Comparison of ENCODE assay signal across 31 mouse cellular contexts in genomic region chr5:73743953-73744352, GRCm38 (mm10).
"Had no signal": no experiment of that assay in that cellular context is flagged by ENCODE, and none has a peak within 500 bp of the region (broad histone marks: within the 10 kb centered on the region; RNA-seq: fewer than 3 reads in every experiment).

No protein-coding gene starts in this region.

- H3K4me3 ChIP-seq: left cerebral cortex, adult 2 months; limb, embryonic 10.5 days; limb, embryonic 12.5 days; limb, embryonic 13.5 days; limb, embryonic 15.5 days; liver, embryonic 12.5 days; liver, embryonic 13.5 days; liver, embryonic 15.5 days; lung, embryonic 15.5 days; midbrain, embryonic 10.5 days; midbrain, embryonic 12.5 days; midbrain, embryonic 13.5 days; midbrain, embryonic 15.5 days; myocyte had no signal

- ATAC-seq: liver, embryonic 12.5 days; liver, postnatal 0 days; lung, postnatal 0 days; midbrain, embryonic 13.5 days; midbrain, embryonic 15.5 days; midbrain, embryonic 16.5 days had no signal

- H3K9ac ChIP-seq: limb, embryonic 12.5 days; limb, embryonic 13.5 days; limb, embryonic 15.5 days; liver, embryonic 12.5 days; liver, embryonic 13.5 days; liver, embryonic 14.5 days; liver, embryonic 15.5 days; liver, postnatal 0 days; lung, embryonic 14.5 days; lung, embryonic 15.5 days; midbrain, embryonic 12.5 days; midbrain, embryonic 13.5 days; midbrain, embryonic 15.5 days had no signal

- H3K36me3 ChIP-seq: limb, embryonic 10.5 days; limb, embryonic 12.5 days; limb, embryonic 13.5 days; limb, embryonic 15.5 days; liver, embryonic 12.5 days; liver, embryonic 13.5 days; liver, embryonic 15.5 days; lung, embryonic 15.5 days; midbrain, embryonic 10.5 days; midbrain, embryonic 12.5 days; midbrain, embryonic 13.5 days; midbrain, embryonic 15.5 days had no signal

- H3K9me3 ChIP-seq: limb, embryonic 10.5 days; limb, embryonic 12.5 days; limb, embryonic 13.5 days; limb, embryonic 15.5 days; liver, embryonic 12.5 days; liver, embryonic 13.5 days; liver, embryonic 15.5 days; lung, embryonic 15.5 days; midbrain, embryonic 10.5 days; midbrain, embryonic 12.5 days; midbrain, embryonic 13.5 days; midbrain, embryonic 15.5 days had no signal

- H3K4me1 ChIP-seq: liver, embryonic 12.5 days; liver, embryonic 13.5 days; liver, embryonic 15.5 days; lung, embryonic 15.5 days; midbrain, embryonic 12.5 days; midbrain, embryonic 13.5 days; midbrain, embryonic 15.5 days had no signal

- DNase-seq: left cerebral cortex, postnatal 4 days; liver; liver, embryonic 13.5 days; liver, postnatal 0 days; lung, adult 18-20 months; lung, adult 2 months; lung, embryonic 14.5 days; lung, postnatal 10 days; lung, postnatal 14 days; lung, postnatal 36 days; lung, postnatal 4 days; midbrain, embryonic 14.5 days had no signal

- H3K27me3 ChIP-seq: limb, embryonic 12.5 days; limb, embryonic 13.5 days; limb, embryonic 15.5 days; liver, embryonic 12.5 days; liver, embryonic 13.5 days; liver, embryonic 15.5 days; lung, embryonic 15.5 days; midbrain, embryonic 12.5 days; midbrain, embryonic 13.5 days; midbrain, embryonic 15.5 days had no signal

- H3K4me2 ChIP-seq: limb, embryonic 12.5 days; limb, embryonic 13.5 days; limb, embryonic 15.5 days; liver, embryonic 11.5 days; liver, embryonic 12.5 days; liver, embryonic 13.5 days; liver, embryonic 15.5 days; lung, embryonic 14.5 days; lung, embryonic 15.5 days; midbrain, embryonic 11.5 days; midbrain, embryonic 12.5 days; midbrain, embryonic 13.5 days; midbrain, embryonic 15.5 days had no signal

- H3K27ac ChIP-seq: left cerebral cortex, adult 2 months; limb, embryonic 10.5 days; limb, embryonic 12.5 days; limb, embryonic 13.5 days; limb, embryonic 15.5 days; liver, embryonic 12.5 days; liver, embryonic 13.5 days; liver, embryonic 14.5 days; liver, embryonic 15.5 days; lung, embryonic 15.5 days; macrophage; midbrain, embryonic 10.5 days; midbrain, embryonic 12.5 days; midbrain, embryonic 13.5 days; midbrain, embryonic 15.5 days had no signal
